Mouse (Mus musculus): ENCODE measurements around the gene Isg20l2.

DNA sequence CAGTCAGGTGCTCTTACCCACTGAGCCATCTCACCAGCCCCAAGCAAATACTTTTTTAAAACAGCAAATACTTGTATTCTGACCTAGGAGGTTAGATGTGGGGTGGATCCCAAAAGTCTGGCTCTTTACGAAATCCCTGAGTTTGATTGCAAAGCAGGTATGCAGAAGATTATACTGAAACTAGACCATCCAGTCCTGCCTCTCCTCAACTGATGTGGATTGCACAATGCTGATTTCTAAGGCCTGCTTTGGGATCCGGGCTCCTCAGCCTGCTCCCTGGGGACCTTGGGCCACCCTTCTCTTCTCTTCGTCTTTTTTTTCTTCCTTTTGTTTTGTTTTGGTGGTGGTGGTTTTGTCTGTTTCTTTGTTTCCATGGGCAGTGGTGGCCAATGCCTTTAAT lies 38.6 kb upstream of the Isg20l2 start:
- TF ChIP-seq CTCF (IDR thresholded peaks at IDR 0.05; ENCODE audit: low read depth) (no peak), EP300 (optimal IDR thresholded peaks at IDR 0.05) (no peak)

Measured in stomach, postnatal 0 days (tissue).